Mouse (Mus musculus) midbrain, embryonic 16.5 days (tissue): ENCODE measurements around the gene Flvcr1. TPM values are rescaled to one million over a fixed set of nuclear protein-coding genes. Genes with fewer than 3 reads are reported as not detected.

Experiments used
- ATAC-seq: fragments of 200-750 bp; cut with Nextera tagmentation; 2 replicates; pipeline ENCODE4 v1.8.0; 2017; ENCODE audit warnings: moderate TSS enrichment
- H3K27ac ChIP-seq: fragments of 300-500 bp; sonication (generic); 2 replicates; pipeline ENCODE4 v1.5.1; 2014; ENCODE audit warnings: mild to moderate bottlenecking, low read length, mixed read lengths
- H3K27me3 ChIP-seq: fragments of 300-500 bp; sonication (generic); 2 replicates; pipeline ENCODE4 v1.6.1; 2014; ENCODE audit warnings: low read depth, low read length, mixed read lengths; ENCODE audit not compliant: control insufficient read depth, insufficient read depth
- H3K36me3 ChIP-seq: fragments of 300-500 bp; sonication (generic); 2 replicates; pipeline ENCODE4 v1.6.1; 2014; ENCODE audit warnings: mild to moderate bottlenecking, low read length, moderate library complexity, mixed read lengths; ENCODE audit not compliant: control insufficient read depth, insufficient read depth
- H3K4me1 ChIP-seq: fragments of 300-500 bp; sonication (generic); 2 replicates; pipeline ENCODE4 v1.6.1; 2014; ENCODE audit warnings: mild to moderate bottlenecking, low read length, mixed read lengths; ENCODE audit not compliant: control insufficient read depth, insufficient read depth
- H3K4me2 ChIP-seq: fragments of 300-500 bp; sonication (generic); 2 replicates; pipeline ENCODE4 v1.6.1; 2014; ENCODE audit warnings: mild to moderate bottlenecking, low read length, mixed read lengths
- H3K4me3 ChIP-seq: fragments of 300-500 bp; sonication (generic); 2 replicates; pipeline ENCODE4 v1.5.1; 2014; ENCODE audit warnings: low read depth, mild to moderate bottlenecking, low read length, moderate library complexity, mixed read lengths
- H3K9ac ChIP-seq: fragments of 300-500 bp; sonication (generic); 2 replicates; pipeline ENCODE4 v1.6.1; 2014; ENCODE audit warnings: low read depth, low read length, mixed read lengths
- H3K9me3 ChIP-seq: fragments of 300-500 bp; sonication (generic); replicated peaks from 2 replicates; pipeline ENCODE4 v1.6.1; 2014; ENCODE audit warnings: mild to moderate bottlenecking, low read length, mixed read lengths; ENCODE audit not compliant: control insufficient read depth, poor library complexity, severe bottlenecking
- WGBS: fragments of 180-500 bp; shearing (Covaris S2); extraction: QIAGEN DNeasy Blood & Tissue Kit; methylation state at CpG from one replicate; pipeline ENCODE4 v1.1.7; 2014; 5-methylcytosine and 5-hydroxymethylcytosine counted together
- polyA plus RNA-seq: library from polyadenylated mRNA; unstranded; fragments of >200 nt; fragmentation: Nextera tagmentation; extraction: Ambion mirVana; gene quantifications from 2 replicates; pipeline ENCODE4 v1.2.1, GENCODE M21; 2015

Flvcr1 gene
- polyA plus RNA-seq, 1 experiment from 2014 or later, result 7.8 TPM

DNA sequence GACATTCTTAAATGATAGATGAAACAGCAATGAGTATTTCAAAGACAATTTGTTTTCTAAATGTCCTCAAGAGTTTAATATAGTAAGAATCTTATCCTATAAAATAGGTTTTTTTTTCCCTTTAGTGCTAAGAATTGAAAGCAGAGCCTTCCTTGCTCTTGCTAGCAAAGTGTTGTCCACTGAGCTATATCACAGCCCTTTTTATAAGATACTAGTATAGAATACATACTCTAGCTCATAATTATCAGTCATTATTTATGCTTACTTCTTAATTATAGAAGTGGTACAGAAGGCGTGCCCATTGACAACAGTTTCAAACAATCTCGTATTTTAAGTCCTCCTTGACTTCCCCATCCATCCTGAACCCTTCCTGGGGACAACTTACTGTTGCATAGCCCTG is 38.6 kb upstream of the Flvcr1 start:
- Histone ChIP-seq H3K4me3 (no peak overlapping the region), H3K27me3 (no peaks in the 10 kb centered on the region), H3K36me3 (no peaks in the 10 kb centered on the region), H3K9me3 (no peaks in the 10 kb centered on the region), H3K4me2 (no peak overlapping the region), H3K9ac (no peak overlapping the region), H3K27ac (no peak overlapping the region), H3K4me1 (peaks cover 15% of the 10 kb centered on the region)
- 95% methylated on average over 2 of the region's 2 CpGs for WGBS
- no peak for ATAC-seq

DNA sequence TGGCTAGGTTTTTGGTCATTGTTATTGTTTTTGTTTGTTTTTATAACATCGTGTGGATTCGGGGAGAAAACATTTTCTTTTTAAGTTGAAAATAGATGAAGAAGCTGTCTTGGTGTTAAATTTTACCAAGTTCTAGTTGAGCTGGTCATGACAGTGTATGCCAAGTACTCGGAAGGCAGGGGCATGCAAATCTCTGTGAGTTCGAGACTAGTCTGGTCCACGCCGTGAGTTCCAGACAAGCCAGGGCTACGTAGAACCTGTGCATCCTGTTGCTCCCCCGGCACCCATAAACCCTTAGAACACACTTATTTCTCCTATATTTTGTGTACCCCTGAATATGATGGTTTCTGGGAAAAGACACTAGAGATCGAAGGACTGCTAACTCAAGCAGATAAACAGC is 37.7 kb upstream of the Flvcr1 start:
- H3K36me3 ChIP-seq, result no peaks in the 10 kb centered on the region
- 59% methylated on average over 9 of the region's 9 CpGs for WGBS
- H3K27me3 ChIP-seq, result no peaks in the 10 kb centered on the region
- ATAC-seq, result no peak
- peaks cover 15% of the 10 kb centered on the region for H3K4me1 ChIP-seq
- peak overlapping the region; percentile 83 for H3K4me3 ChIP-seq
- no peak overlapping the region for H3K9ac ChIP-seq
- H3K4me2 ChIP-seq, result peak overlapping the region; percentile 93
- H3K27ac ChIP-seq, result no peak overlapping the region
- no peaks in the 10 kb centered on the region for H3K9me3 ChIP-seq

DNA sequence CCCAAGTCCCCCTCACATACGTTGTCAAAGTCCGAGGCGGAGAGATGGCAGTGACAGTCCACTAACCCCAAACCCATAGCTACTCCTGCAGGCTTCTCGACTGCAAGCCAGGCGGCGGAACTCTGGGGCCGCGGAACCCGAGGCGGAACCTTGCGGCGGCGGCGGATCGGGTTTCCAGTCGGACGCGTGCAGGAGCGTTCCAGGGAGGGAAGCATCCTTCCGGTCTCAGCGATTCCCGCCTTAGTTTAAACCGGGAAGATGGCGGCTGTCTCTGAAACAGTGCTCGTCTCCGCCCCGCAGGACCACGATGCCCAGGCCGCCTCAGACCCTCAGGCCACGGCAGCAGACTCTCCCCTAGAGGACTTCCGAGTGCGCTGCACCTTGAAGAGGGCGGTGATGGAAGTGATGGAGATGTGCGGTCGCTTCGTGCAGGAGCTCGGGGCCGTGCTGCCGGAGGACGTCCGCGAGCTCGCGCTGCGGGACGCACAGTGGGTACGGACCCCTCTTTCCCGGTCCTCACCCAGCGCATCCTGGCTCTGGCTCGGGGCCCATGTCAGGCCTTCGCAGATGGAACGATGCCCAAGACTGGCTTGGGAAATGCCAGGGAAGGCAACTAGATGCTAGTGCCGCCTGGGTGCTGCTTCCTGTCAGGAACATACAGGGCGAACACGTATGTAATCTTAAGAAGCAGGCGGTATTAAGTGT is 37.0 kb upstream of the Flvcr1 start, which contains the start of the genes Tatdn3 and Nsl1:
TSS of gene Tatdn3 (minus strand) at position 152 of the 705 bp plus-strand sequence.
TSS of gene Nsl1 (plus strand) at position 232 of the 705 bp plus-strand sequence.
- H3K36me3 ChIP-seq, result no peaks in the 10 kb centered on the region
- peaks cover 15% of the 10 kb centered on the region for H3K4me1 ChIP-seq
- no peaks in the 10 kb centered on the region for H3K9me3 ChIP-seq
- peak; percentile 94 for ATAC-seq
- peak within 1 kb of the TSS; percentile 83 for H3K4me3 ChIP-seq
- under 1% methylated on average over 56 of the region's 56 CpGs for WGBS
- H3K4me2 ChIP-seq, result peak within 1 kb of the TSS; percentile 93
- H3K27ac ChIP-seq, result peak within 1 kb of the TSS; percentile 76
- H3K27me3 ChIP-seq, result no peaks in the 10 kb centered on the region
- peak within 1 kb of the TSS; percentile 81 for H3K9ac ChIP-seq

- Histone ChIP-seq H3K9me3 (no peaks in the 10 kb centered on the region), H3K4me3 (peak overlapping the region; percentile 83), H3K27me3 (no peaks in the 10 kb centered on the region), H3K9ac (peak overlapping the region; percentile 81), H3K36me3 (no peaks in the 10 kb centered on the region), H3K4me2 (peak overlapping the region; percentile 93), H3K27ac (peak overlapping the region; percentile 76), H3K4me1 (peaks cover 15% of the 10 kb centered on the region)
- WGBS, result 6% methylated on average over 15 of the region's 15 CpGs
- no peak; the same call in 1 of the 2 replicates for ATAC-seq
Observed at GRCm38 (mm10) chr1:191062241-191062780, 36.4 kb upstream of the Flvcr1 start.

DNA sequence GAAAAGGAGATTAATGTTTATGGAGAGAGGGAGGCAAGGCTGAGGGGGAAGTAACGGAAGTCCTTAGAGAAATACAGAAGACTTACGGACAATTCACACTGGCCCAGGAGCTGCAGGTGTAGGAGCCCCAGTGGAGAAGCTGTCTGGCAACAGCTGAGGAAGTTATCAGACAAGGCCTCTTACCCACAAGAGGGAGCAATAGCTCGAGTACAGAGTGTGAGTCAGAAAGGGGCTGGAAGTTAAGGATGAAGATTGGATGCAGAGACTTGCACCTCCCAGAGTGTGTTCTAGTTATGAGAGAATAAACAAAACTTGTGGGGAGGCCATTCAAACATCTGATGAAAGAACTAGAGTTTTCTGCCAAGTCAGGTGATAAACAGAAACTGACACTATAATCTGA is 31.5 kb upstream of the Flvcr1 start:
- H3K4me2 ChIP-seq, result no peak overlapping the region
- H3K36me3 ChIP-seq, result no peaks in the 10 kb centered on the region
- ATAC-seq, result no peak
- H3K9ac ChIP-seq, result no peak overlapping the region
- H3K27ac ChIP-seq, result no peak overlapping the region
- peaks cover 7% of the 10 kb centered on the region for H3K4me1 ChIP-seq
- no peaks in the 10 kb centered on the region for H3K9me3 ChIP-seq
- no peak overlapping the region for H3K4me3 ChIP-seq
- no peaks in the 10 kb centered on the region for H3K27me3 ChIP-seq
- WGBS, result 62% methylated on average over 3 of the region's 3 CpGs

GRCm38 (mm10) chr1:191055533-191055873 is 29.5 kb upstream of the Flvcr1 start:
- Histone ChIP-seq H3K4me3 (no peak overlapping the region), H3K4me2 (no peak overlapping the region), H3K27me3 (no peaks in the 10 kb centered on the region), H3K27ac (no peak overlapping the region), H3K4me1 (no peaks in the 10 kb centered on the region), H3K9me3 (no peaks in the 10 kb centered on the region), H3K9ac (no peak overlapping the region), H3K36me3 (no peaks in the 10 kb centered on the region)
- 54% methylated on average over 2 of the region's 2 CpGs for WGBS
- no peak for ATAC-seq

- Histone ChIP-seq H3K36me3 (no peaks in the 10 kb centered on the region), H3K27ac (no peak overlapping the region), H3K9me3 (no peaks in the 10 kb centered on the region), H3K4me3 (no peak overlapping the region), H3K27me3 (no peaks in the 10 kb centered on the region), H3K4me2 (no peak overlapping the region), H3K9ac (no peak overlapping the region), H3K4me1 (no peaks in the 10 kb centered on the region)
- WGBS, result 74% methylated on average over 8 of the region's 8 CpGs
- no peak for ATAC-seq
Observed at GRCm38 (mm10) chr1:191054870-191055532, 29.0 kb upstream of the Flvcr1 start.

GRCm38 (mm10) chr1:191053555-191053954 is 27.6 kb upstream of the Flvcr1 start:
- no peaks in the 10 kb centered on the region for H3K36me3 ChIP-seq
- no peak overlapping the region for H3K27ac ChIP-seq
- no peak overlapping the region for H3K4me2 ChIP-seq
- no peak for ATAC-seq
- H3K9me3 ChIP-seq, result no peaks in the 10 kb centered on the region
- H3K9ac ChIP-seq, result no peak overlapping the region
- 87% methylated on average over 3 of the region's 3 CpGs for WGBS
- H3K4me3 ChIP-seq, result no peak overlapping the region
- no peaks in the 10 kb centered on the region for H3K4me1 ChIP-seq
- H3K27me3 ChIP-seq, result no peaks in the 10 kb centered on the region

GRCm38 (mm10) chr1:191046231-191046824 is 20.4 kb upstream of the Flvcr1 start:
- Histone ChIP-seq H3K9ac (no peak overlapping the region), H3K4me3 (no peak overlapping the region), H3K36me3 (no peaks in the 10 kb centered on the region), H3K27me3 (no peaks in the 10 kb centered on the region), H3K4me2 (no peak overlapping the region), H3K4me1 (no peaks in the 10 kb centered on the region), H3K9me3 (no peaks in the 10 kb centered on the region), H3K27ac (no peak overlapping the region)
- ATAC-seq, result no peak
- 65% methylated on average over 7 of the region's 7 CpGs for WGBS
